Mouse (Mus musculus) CH12.LX (cell line): ENCODE data around the gene Eml2.

Experiments used
- CTCF ChIP-seq, 2 experiments: IDR thresholded peaks in 1 of 2; conservative IDR thresholded peaks in 1 of 2; 2 replicates each; pipeline ENCODE4 v1.5.1; 2011 to 2012; ENCODE audit warnings: low read depth in 2 of 2, low read length in 2 of 2, improper control_type of control experiment in 1 of 2, inconsistent platforms in 1 of 2, mild to moderate bottlenecking in 1 of 2, moderate library complexity in 1 of 2
- EP300 ChIP-seq: IDR thresholded peaks from 2 replicates; pipeline ENCODE4 v1.6.1; 2011; ENCODE audit warnings: low read length, improper control_type of control experiment
- IRF4 ChIP-seq: IDR thresholded peaks from 2 replicates; pipeline ENCODE4 v1.6.1; 2014; ENCODE audit warnings: low read depth, mild to moderate bottlenecking, inconsistent platforms, low read length, improper control_type of control experiment
- KAT2A ChIP-seq: IDR thresholded peaks from 2 replicates; pipeline ENCODE4 v1.6.1; 2012; ENCODE audit warnings: low read length, improper control_type of control experiment, inconsistent platforms; ENCODE audit not compliant: insufficient replicate concordance
- NRF1 ChIP-seq: IDR thresholded peaks from 2 replicates; pipeline ENCODE4 v1.6.1; 2014; ENCODE audit warnings: low read depth, mild to moderate bottlenecking, inconsistent platforms, low read length, improper control_type of control experiment, moderate library complexity
- PAX5 ChIP-seq: IDR thresholded peaks from 2 replicates; pipeline ENCODE4 v1.6.1; 2012; ENCODE audit warnings: low read length, inconsistent platforms, mixed read lengths
- RCOR1 ChIP-seq: conservative IDR thresholded peaks from 2 replicates; pipeline ENCODE4 v1.6.1; 2012; ENCODE audit warnings: low read depth, mild to moderate bottlenecking, inconsistent platforms, low read length, improper control_type of control experiment
- TCF12 ChIP-seq: IDR thresholded peaks from 2 replicates; pipeline ENCODE4 v1.6.1; 2014; ENCODE audit warnings: low read depth, mild to moderate bottlenecking, inconsistent platforms, low read length, improper control_type of control experiment
- USF1 ChIP-seq: IDR thresholded peaks from 2 replicates; pipeline ENCODE4 v1.6.1; 2014; ENCODE audit warnings: low read depth, mild to moderate bottlenecking, inconsistent platforms, low read length, improper control_type of control experiment

DNA sequence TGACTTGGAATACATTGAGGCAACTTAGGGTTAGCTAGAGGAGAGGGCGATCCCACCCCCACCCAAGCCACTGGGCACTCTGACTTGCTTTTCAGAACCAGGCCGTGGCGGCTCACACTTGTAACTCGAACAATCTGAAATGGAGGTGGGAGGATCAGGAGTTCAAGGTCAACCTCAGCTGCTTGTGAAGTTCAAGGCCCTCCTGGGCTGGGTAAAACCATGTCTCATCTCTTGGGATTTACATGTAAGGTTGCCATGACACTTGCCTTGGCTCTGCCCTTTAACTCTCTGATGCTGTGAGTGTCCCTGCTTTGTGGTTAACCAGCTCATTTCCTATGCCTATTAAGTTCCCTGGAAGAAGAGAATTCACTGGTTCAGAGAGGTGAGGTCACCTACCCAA is 33.3 kb downstream of the Eml2 start:
- TF ChIP-seq KAT2A (no peak), IRF4 (no peak), TCF12 (no peak), USF1 (no peak), RCOR1 (no peak), NRF1 (no peak), EP300 (no peak), CTCF (conservative IDR thresholded peaks at IDR 0.05 in 1 of 2, IDR thresholded peaks at IDR 0.05 in 1 of 2; ENCODE audit: low read depth in 2 of 2, low read length in 2 of 2) (no peak), PAX5 (no peak)
